Mouse (Mus musculus): Measurements from ENCODE around the gene Ccp110.

GRCm38 (mm10) chr7:118764725-118765124, 52.4 kb downstream of the Ccp110 start:
- TF ChIP-seq EP300 (IDR thresholded peaks at IDR 0.05; ENCODE audit: low read depth) = no peak
- TF ChIP-seq CTCF (IDR thresholded peaks at IDR 0.05; ENCODE audit: low read depth) = no peak
